Mouse (Mus musculus) hindbrain, embryonic 16.5 days (tissue): ENCODE measurements at regions not wholly inside any gene's neighbourhood (a gene's known extent, or its start where the extent isn't known, plus 50 kb on each side); places are given as distances from the start of the nearest gene placed in this dataset.

Experiments
- ATAC-seq: fragments of 200-750 bp; cut with Nextera tagmentation; 2 replicates; pipeline ENCODE4 v1.8.0; 2017; ENCODE audit warnings: moderate TSS enrichment, moderate library complexity
- H3K27ac ChIP-seq: fragments of 300-500 bp; sonication (generic); 2 replicates; pipeline ENCODE4 v1.5.1; 2014; ENCODE audit warnings: low read depth, mild to moderate bottlenecking, control low read depth, low read length, moderate library complexity
- H3K27me3 ChIP-seq: fragments of 300-500 bp; sonication (generic); replicated peaks from 2 replicates; pipeline ENCODE4 v1.6.1; 2014; ENCODE audit warnings: low read length; ENCODE audit not compliant: control insufficient read depth, insufficient read depth
- H3K36me3 ChIP-seq: fragments of 300-500 bp; sonication (generic); 2 replicates; pipeline ENCODE4 v1.6.1; 2014; ENCODE audit warnings: mild to moderate bottlenecking, low read length, moderate library complexity, mixed read lengths; ENCODE audit not compliant: control insufficient read depth, insufficient read depth
- H3K4me1 ChIP-seq: fragments of 300-500 bp; sonication (generic); 2 replicates; pipeline ENCODE4 v1.6.1; 2014; ENCODE audit warnings: low read depth, low read length; ENCODE audit not compliant: control insufficient read depth, insufficient read depth
- H3K4me2 ChIP-seq: fragments of 300-500 bp; sonication (generic); 2 replicates; pipeline ENCODE4 v1.6.1; 2014; ENCODE audit warnings: mild to moderate bottlenecking, low read length, control low read depth, moderate library complexity
- H3K4me3 ChIP-seq: fragments of 300-500 bp; sonication (generic); 2 replicates; pipeline ENCODE4 v1.5.1; 2014; ENCODE audit warnings: mild to moderate bottlenecking, low read length, control low read depth, moderate library complexity
- H3K9ac ChIP-seq: fragments of 300-500 bp; sonication (generic); 2 replicates; pipeline ENCODE4 v1.6.1; 2014; ENCODE audit warnings: low read depth, mild to moderate bottlenecking, control low read depth, low read length, moderate library complexity
- H3K9me3 ChIP-seq: fragments of 300-500 bp; sonication (generic); 2 replicates; pipeline ENCODE4 v1.6.1; 2014; ENCODE audit warnings: mild to moderate bottlenecking, low read length, moderate library complexity; ENCODE audit not compliant: control insufficient read depth
- WGBS: fragments of 180-500 bp; shearing (Covaris S2); extraction: QIAGEN DNeasy Blood & Tissue Kit; methylation state at CpG from one replicate; pipeline ENCODE4 v1.1.7; 2014; 5-methylcytosine and 5-hydroxymethylcytosine counted together

GRCm38 (mm10) chr13:113438872-113439271 lies 145.9 kb downstream of the BC067074 start:
- H3K27ac ChIP-seq, result no peak overlapping the region
- no peak overlapping the region for H3K4me3 ChIP-seq
- H3K36me3 ChIP-seq, result no peaks in the 10 kb centered on the region
- no peak for ATAC-seq
- 78% methylated on average over 2 of the region's 2 CpGs for WGBS
- no peaks in the 10 kb centered on the region for H3K27me3 ChIP-seq
- H3K4me1 ChIP-seq, result no peaks in the 10 kb centered on the region
- H3K9me3 ChIP-seq, result no peaks in the 10 kb centered on the region
- no peak overlapping the region for H3K9ac ChIP-seq
- no peak overlapping the region for H3K4me2 ChIP-seq

DNA sequence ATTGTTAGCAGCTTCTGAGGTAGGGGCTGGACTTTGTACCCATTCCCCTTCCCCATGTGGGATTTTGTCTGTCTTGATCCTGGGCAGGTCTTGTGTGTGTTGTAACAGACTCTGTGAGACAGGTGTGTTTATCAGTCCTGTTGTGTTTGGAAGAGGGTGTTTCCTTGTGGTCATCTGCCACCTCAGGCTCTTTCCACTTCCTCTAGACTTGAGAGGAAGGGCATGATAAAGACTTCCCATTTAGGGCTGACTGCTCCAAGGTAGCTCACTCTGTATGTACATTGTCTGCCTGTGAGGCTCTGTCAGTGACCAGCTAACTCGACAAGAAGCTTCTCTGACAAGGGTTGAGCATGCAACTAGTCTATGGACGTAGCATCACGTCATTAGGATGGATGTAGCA lies 143.3 kb downstream of the BC067074 start:
- Histone ChIP-seq H3K4me3 (no peak overlapping the region), H3K9ac (no peak overlapping the region), H3K4me2 (no peak overlapping the region), H3K36me3 (no peaks in the 10 kb centered on the region), H3K27ac (no peak overlapping the region), H3K9me3 (no peaks in the 10 kb centered on the region), H3K4me1 (no peaks in the 10 kb centered on the region), H3K27me3 (no peaks in the 10 kb centered on the region)
- no peak for ATAC-seq
- WGBS, result 89% methylated on average over 3 of the region's 3 CpGs

- Histone ChIP-seq H3K27me3 (no peaks in the 10 kb centered on the region), H3K9me3 (no peaks in the 10 kb centered on the region), H3K4me2 (no peak overlapping the region), H3K9ac (no peak overlapping the region), H3K4me3 (no peak overlapping the region), H3K36me3 (no peaks in the 10 kb centered on the region), H3K4me1 (no peaks in the 10 kb centered on the region), H3K27ac (no peak overlapping the region)
- WGBS, result 90% methylated on average over 4 of the region's 4 CpGs
- no peak for ATAC-seq
Observed at GRCm38 (mm10) chr13:113435117-113435516, 142.2 kb downstream of the BC067074 start.

- WGBS, result 85% methylated on average over 5 of the region's 5 CpGs
- no peak for ATAC-seq
- no peak overlapping the region for H3K9ac ChIP-seq
Observed at GRCm38 (mm10) chr13:113433456-113433855, 140.5 kb downstream of the BC067074 start.

DNA sequence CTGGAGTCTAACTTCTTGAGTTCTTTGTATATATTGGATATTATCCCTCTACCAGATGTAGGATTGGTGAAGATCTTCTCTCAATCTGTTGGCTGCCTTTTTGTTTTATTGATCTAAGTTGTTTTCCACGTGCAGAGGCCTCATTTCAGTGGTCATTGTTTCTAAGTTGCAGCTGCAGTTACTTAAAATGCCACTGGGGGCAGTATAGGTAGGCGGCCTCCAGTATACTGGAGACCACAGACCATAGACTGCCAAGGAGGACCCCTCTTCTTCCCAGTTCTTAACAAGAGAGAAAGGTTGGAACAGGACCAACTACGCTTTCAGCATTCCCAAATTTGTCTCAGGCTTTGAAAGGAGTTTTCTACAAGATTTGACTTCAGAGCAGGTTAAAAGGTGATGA lies 136.7 kb downstream of the BC067074 start:
- no peak overlapping the region for H3K27ac ChIP-seq
- ATAC-seq, result no peak
- WGBS, result 39% methylated on average over 3 of the region's 3 CpGs
- H3K9ac ChIP-seq, result no peak overlapping the region
- no peak overlapping the region for H3K4me2 ChIP-seq
- no peak overlapping the region for H3K4me3 ChIP-seq
- H3K27me3 ChIP-seq, result no peaks in the 10 kb centered on the region
- 0 out of 2 replicates have a peak, but pooled peaks cover 2% of the 10 kb centered on the region for H3K9me3 ChIP-seq
- H3K4me1 ChIP-seq, result no peaks in the 10 kb centered on the region
- H3K36me3 ChIP-seq, result no peaks in the 10 kb centered on the region

More at GRCm38 (mm10) chr13:113433456-113433855, 140.5 kb downstream of the BC067074 start:
- no peaks in the 10 kb centered on the region for H3K4me1 ChIP-seq
- no peak overlapping the region for H3K4me3 ChIP-seq
- H3K27ac ChIP-seq, result no peak overlapping the region
- H3K27me3 ChIP-seq, result no peaks in the 10 kb centered on the region
- H3K36me3 ChIP-seq, result no peaks in the 10 kb centered on the region
- 0 out of 2 replicates have a peak, but pooled peaks cover 2% of the 10 kb centered on the region for H3K9me3 ChIP-seq
- no peak overlapping the region for H3K4me2 ChIP-seq
